Comparison of ENCODE assay signal across 12 mouse cellular contexts in the genomic region with DNA sequence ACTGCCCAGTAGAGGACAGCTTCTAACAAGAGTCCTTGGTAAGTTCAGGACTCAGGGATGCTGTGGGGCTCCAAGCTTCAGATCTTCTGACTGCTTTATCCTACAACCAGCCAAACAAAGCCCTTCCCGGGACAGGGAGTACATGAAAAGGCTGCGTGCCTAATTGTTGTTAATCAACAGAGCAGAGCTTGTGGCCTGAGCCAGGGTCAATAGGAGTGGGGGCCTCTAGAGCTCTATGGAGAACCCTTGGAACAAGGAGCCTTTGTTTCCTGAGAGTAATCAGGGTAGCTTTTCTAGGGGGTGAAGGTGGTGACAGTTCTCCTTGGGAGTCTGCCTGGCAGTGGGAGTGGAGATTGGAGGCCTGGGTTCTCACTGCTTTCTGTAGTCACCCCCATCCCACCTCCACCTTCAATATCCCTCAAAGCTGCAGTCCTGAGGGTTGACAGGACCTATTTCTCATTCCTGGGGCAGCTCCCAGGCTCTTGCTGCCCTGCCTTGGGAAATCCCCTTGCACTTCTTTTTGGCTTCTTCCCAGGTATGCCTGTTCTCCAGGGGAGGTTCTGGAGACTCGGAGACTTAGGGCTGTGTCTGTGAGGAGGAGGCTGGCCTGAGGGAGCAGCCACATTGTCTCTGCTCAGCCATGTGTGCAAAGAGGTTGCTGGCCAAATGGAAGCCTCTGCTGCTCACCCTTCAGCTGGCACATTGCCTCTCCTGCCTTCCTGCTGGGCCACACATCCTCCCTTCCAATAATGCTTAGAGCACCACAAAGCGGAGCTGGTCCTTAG. TPM values are rescaled to one million over a fixed set of nuclear protein-coding genes. Genes with fewer than 3 reads are reported as not detected.
A peak's percentile ranks its signal among the peaks of the same experiment; 100 is the strongest.
DNase-seq lines count a peak whose midpoint lies in the region; ATAC-seq lines count a peak whose summit lies in the region.
"Had no signal": no experiment of that assay in that cellular context is flagged by ENCODE, and none has a peak within 500 bp of the region (broad histone marks: within the 10 kb centered on the region; RNA-seq: fewer than 3 reads in every experiment).

No protein-coding gene starts in this region.

- no peaks in the 10 kb centered on the region for H3K9me3 ChIP-seq in neural tube, embryonic 15.5 days (replicated peaks)
- H3K9me3 ChIP-seq: embryonic facial prominence, embryonic 12.5 days had no signal

- H3K36me3 ChIP-seq in neural tube, embryonic 15.5 days: no peaks in the 10 kb centered on the region
- H3K36me3 ChIP-seq: embryonic facial prominence, embryonic 12.5 days had no signal

- 29% methylated on average over 4 of the region's 4 CpGs for WGBS in neural tube, embryonic 15.5 days

- H3K27me3 ChIP-seq in neural tube, embryonic 15.5 days (replicated peaks): peaks cover 9% of the 10 kb centered on the region; the same call in 1 of the 2 replicates

- peaks cover 12% of the 10 kb centered on the region for H3K4me1 ChIP-seq in neural tube, embryonic 15.5 days

- no peak overlapping the region for H3K4me3 ChIP-seq in neural tube, embryonic 15.5 days (replicated peaks)
- H3K4me3 ChIP-seq: embryonic facial prominence, embryonic 12.5 days had no signal

- ATAC-seq in neural tube, embryonic 15.5 days (ENCODE audit: low FRiP score): peak; percentile 36

- H3K4me2 ChIP-seq in neural tube, embryonic 15.5 days: no peak overlapping the region
- H3K4me2 ChIP-seq: embryonic facial prominence, embryonic 12.5 days; lung, embryonic 14.5 days had no signal

- no peak for DNase-seq in neural tube, embryonic 10.5 days (ENCODE audit: extremely low spot score, low spot score)
- peak; percentile 46 for DNase-seq in cerebellum, adult 8-10 months
- DNase-seq in kidney, adult 11 months: peak; percentile 73
- DNase-seq in retina, embryonic 14.5 days (ENCODE audit: low spot score): peak; percentile 55
- no peak for DNase-seq in natural killer cell, adult 2 months (ENCODE audit: low spot score in 2 of 2)
- DNase-seq in left cerebral cortex, adult 8-10 months (ENCODE audit: low spot score in 2 of 2): no peak
- DNase-seq in adrenal gland, adult 2 months: no peak
- DNase-seq: adrenal gland, postnatal 14 days; lung, embryonic 14.5 days; thymus, postnatal 36 days had no signal

- H3K9ac ChIP-seq in neural tube, embryonic 15.5 days (replicated peaks): no peak overlapping the region
- H3K9ac ChIP-seq: embryonic facial prominence, embryonic 12.5 days; lung, embryonic 14.5 days had no signal

- H3K27ac ChIP-seq in neural tube, embryonic 15.5 days (replicated peaks): no peak overlapping the region
- H3K27ac ChIP-seq: embryonic facial prominence, embryonic 12.5 days had no signal

RNA-seq across cellular contexts. Expression of a gene that starts 40.5 kb away (rescaled TPM):
- polyA plus RNA-seq in neural tube, embryonic 15.5 days (2015; fragmentation: Nextera tagmentation; extraction: Ambion mirVana): 1.4 and 3.7 TPM in 2 replicates
- 1 to 10 TPM in 3 of 4 experiments, under 1 TPM in 1; 0.95 to 3.3 (median 1.8) TPM for total RNA-seq in left cerebral cortex, adult 8-10 months (2022)
- 1 to 10 TPM; 2.3 to 2.6 TPM for total RNA-seq in adrenal gland, adult 2 months (2021)
- 0.67 and 0.84 TPM in 2 replicates for polyA plus RNA-seq in adrenal gland, adult 2 months (2012; rRNA removed)

Comparison
In these comparisons a context has a peak if more than half of its experiments do, and no peak if none do; other contexts are left out.
1. DNase-seq: peak in cerebellum, adult 8-10 months (single experiment), kidney, adult 11 months (single experiment) and retina, embryonic 14.5 days (single experiment); none in neural tube, embryonic 10.5 days (single experiment), natural killer cell, adult 2 months (0 of 2), left cerebral cortex, adult 8-10 months (0 of 2) and adrenal gland, adult 2 months (single experiment).